Mouse (Mus musculus): ENCODE data around the gene Ogdh. TPM values are rescaled to one million over a fixed set of nuclear protein-coding genes. Genes with fewer than 3 reads are reported as not detected.

The Ogdh gene
- polyA plus RNA-seq, 1 experiment from 2014 or later: 83.9 TPM

GRCm38 (mm10) chr11:6332606-6333005 lies 41.2 kb downstream of the Ogdh start:
- ATAC-seq (ENCODE audit: low read depth) (no peak), DNase-seq (no peak)
- no peaks in the 10 kb centered on the region for H3K27me3 ChIP-seq
- peaks cover 74% of the 10 kb centered on the region for H3K36me3 ChIP-seq
- H3K4me1 ChIP-seq (replicated peaks): no peaks in the 10 kb centered on the region; the same call in 1 of the 2 replicates
- no peak overlapping the region for H3K4me3 ChIP-seq (replicated peaks)
- no peak overlapping the region for H3K4me2 ChIP-seq
- H3K9me3 ChIP-seq (replicated peaks): no peaks in the 10 kb centered on the region
- 33% methylated on average over 3 of the region's 3 CpGs for WGBS (ENCODE audit: insufficient replicate concordance)
- no peak overlapping the region for H3K27ac ChIP-seq
- H3K9ac ChIP-seq: no peak overlapping the region

GRCm38 (mm10) chr11:6333403-6333802 lies 42.0 kb downstream of the Ogdh start:
- DNase-seq (no peak), ATAC-seq (ENCODE audit: low read depth) (no peak)
- H3K9me3 ChIP-seq (replicated peaks): no peaks in the 10 kb centered on the region
- no peak overlapping the region for H3K9ac ChIP-seq
- no peak overlapping the region for H3K4me3 ChIP-seq (replicated peaks)
- 84% methylated on average over 7 of the region's 7 CpGs for WGBS (ENCODE audit: insufficient replicate concordance)
- H3K27me3 ChIP-seq: no peaks in the 10 kb centered on the region
- H3K4me2 ChIP-seq: no peak overlapping the region
- H3K36me3 ChIP-seq: peaks cover 80% of the 10 kb centered on the region
- H3K27ac ChIP-seq: no peak overlapping the region
- no peaks in the 10 kb centered on the region; the same call in 1 of the 2 replicates for H3K4me1 ChIP-seq (replicated peaks)

- no peak for ATAC-seq (ENCODE audit: low read depth)
- WGBS (ENCODE audit: insufficient replicate concordance): 89% methylated on average over 7 of the region's 7 CpGs
- Histone ChIP-seq H3K9ac (no peak overlapping the region), H3K27me3 (no peaks in the 10 kb centered on the region), H3K4me1 (replicated peaks) (no peaks in the 10 kb centered on the region; the same call in 1 of the 2 replicates), H3K4me3 (replicated peaks) (no peak overlapping the region), H3K4me2 (no peak overlapping the region), H3K36me3 (peaks cover 87% of the 10 kb centered on the region), H3K27ac (no peak overlapping the region; the same call in 1 of the 2 replicates), H3K9me3 (replicated peaks) (no peaks in the 10 kb centered on the region)
- no peak for DNase-seq
Observed at GRCm38 (mm10) chr11:6335321-6335720, 43.9 kb downstream of the Ogdh start.

GRCm38 (mm10) chr11:6336689-6337088 lies 45.3 kb downstream of the Ogdh start:
- no peak overlapping the region for H3K9ac ChIP-seq
- no peak overlapping the region for H3K4me3 ChIP-seq (replicated peaks)
- no peak overlapping the region for H3K4me2 ChIP-seq
- H3K27me3 ChIP-seq: no peaks in the 10 kb centered on the region
- no peak overlapping the region for H3K27ac ChIP-seq
- ATAC-seq (ENCODE audit: low read depth) (no peak), DNase-seq (no peak)
- 87% methylated on average over 4 of the region's 4 CpGs for WGBS (ENCODE audit: insufficient replicate concordance)
- no peaks in the 10 kb centered on the region for H3K9me3 ChIP-seq (replicated peaks)
- no peaks in the 10 kb centered on the region; the same call in 1 of the 2 replicates for H3K4me1 ChIP-seq (replicated peaks)
- H3K36me3 ChIP-seq: peaks cover 90% of the 10 kb centered on the region

GRCm38 (mm10) chr11:6345956-6346355 lies 54.5 kb downstream of the Ogdh start:
- ATAC-seq (ENCODE audit: low read depth) (no peak), DNase-seq (no peak)
- H3K36me3 ChIP-seq: peaks cover 96% of the 10 kb centered on the region
- no peaks in the 10 kb centered on the region for H3K27me3 ChIP-seq
- no peak overlapping the region for H3K4me3 ChIP-seq (replicated peaks)
- H3K9me3 ChIP-seq (replicated peaks): no peaks in the 10 kb centered on the region
- WGBS (ENCODE audit: insufficient replicate concordance): 87% methylated on average over 4 of the region's 4 CpGs
- no peaks in the 10 kb centered on the region for H3K4me1 ChIP-seq (replicated peaks)
- H3K27ac ChIP-seq: no peak overlapping the region
- H3K9ac ChIP-seq: no peak overlapping the region
- no peak overlapping the region for H3K4me2 ChIP-seq

- peaks cover 93% of the 10 kb centered on the region for H3K36me3 ChIP-seq
- no peak overlapping the region for H3K9ac ChIP-seq
- no peak overlapping the region for H3K4me2 ChIP-seq
- H3K9me3 ChIP-seq (replicated peaks): no peaks in the 10 kb centered on the region
- no peaks in the 10 kb centered on the region for H3K4me1 ChIP-seq (replicated peaks)
- 87% methylated on average over 7 of the region's 7 CpGs for WGBS (ENCODE audit: insufficient replicate concordance)
- H3K4me3 ChIP-seq (replicated peaks): no peak overlapping the region
- ATAC-seq (ENCODE audit: low read depth): no peak
- DNase-seq: no peak
- no peak overlapping the region for H3K27ac ChIP-seq
- H3K27me3 ChIP-seq: no peaks in the 10 kb centered on the region
Observed at GRCm38 (mm10) chr11:6346966-6347365, 55.5 kb downstream of the Ogdh start.

- no peak overlapping the region for H3K27ac ChIP-seq
- ATAC-seq (ENCODE audit: low read depth): no peak
- peaks cover 96% of the 10 kb centered on the region for H3K36me3 ChIP-seq
- H3K4me1 ChIP-seq (replicated peaks): no peaks in the 10 kb centered on the region
- H3K4me2 ChIP-seq: no peak overlapping the region
- no peak for DNase-seq
- no peak overlapping the region for H3K4me3 ChIP-seq (replicated peaks)
- WGBS (ENCODE audit: insufficient replicate concordance): 89% methylated on average over 11 of the region's 11 CpGs
- no peaks in the 10 kb centered on the region for H3K9me3 ChIP-seq (replicated peaks)
- no peak overlapping the region for H3K9ac ChIP-seq
- no peaks in the 10 kb centered on the region for H3K27me3 ChIP-seq
Observed at GRCm38 (mm10) chr11:6348681-6349200, 57.3 kb downstream of the Ogdh start.

- Histone ChIP-seq H3K36me3 (peaks cover 96% of the 10 kb centered on the region), H3K27ac (no peak overlapping the region), H3K27me3 (no peaks in the 10 kb centered on the region), H3K4me2 (no peak overlapping the region), H3K4me1 (replicated peaks) (no peaks in the 10 kb centered on the region), H3K9ac (no peak overlapping the region), H3K4me3 (replicated peaks) (no peak overlapping the region), H3K9me3 (replicated peaks) (no peaks in the 10 kb centered on the region)
- 88% methylated on average over 5 of the region's 5 CpGs for WGBS (ENCODE audit: insufficient replicate concordance)
- DNase-seq: no peak
- no peak for ATAC-seq (ENCODE audit: low read depth)
Observed at GRCm38 (mm10) chr11:6349586-6349985, 58.2 kb downstream of the Ogdh start.

GRCm38 (mm10) chr11:6355106-6355505 lies 63.7 kb downstream of the Ogdh start:
- Histone ChIP-seq H3K9ac (no peak overlapping the region), H3K4me1 (replicated peaks) (0 out of 2 replicates have a peak, but pooled peaks cover 3% of the 10 kb centered on the region), H3K27me3 (no peaks in the 10 kb centered on the region), H3K36me3 (peaks cover 72% of the 10 kb centered on the region), H3K4me2 (no peak overlapping the region), H3K4me3 (replicated peaks) (no peak overlapping the region), H3K27ac (no peak overlapping the region), H3K9me3 (replicated peaks) (no peaks in the 10 kb centered on the region)
- ATAC-seq (ENCODE audit: low read depth) (peak; percentile 11; the same call in 1 of the 2 replicates), DNase-seq (no peak)
- WGBS (ENCODE audit: insufficient replicate concordance): 92% methylated on average over 4 of the region's 4 CpGs

GRCm38 (mm10) chr11:6364581-6365275 lies 73.3 kb downstream of the Ogdh start:
- peaks cover 15% of the 10 kb centered on the region for H3K4me1 ChIP-seq (replicated peaks)
- no peak overlapping the region for H3K4me2 ChIP-seq
- H3K27ac ChIP-seq: no peak overlapping the region
- 84% methylated on average over 9 of the region's 9 CpGs for WGBS (ENCODE audit: insufficient replicate concordance)
- DNase-seq (no peak), ATAC-seq (ENCODE audit: low read depth) (no peak)
- H3K27me3 ChIP-seq: no peaks in the 10 kb centered on the region
- H3K36me3 ChIP-seq: no peaks in the 10 kb centered on the region
- H3K4me3 ChIP-seq (replicated peaks): no peak overlapping the region
- H3K9ac ChIP-seq: no peak overlapping the region
- H3K9me3 ChIP-seq (replicated peaks): no peaks in the 10 kb centered on the region

GRCm38 (mm10) chr11:6365885-6366284 lies 74.5 kb downstream of the Ogdh start:
- Histone ChIP-seq H3K27ac (peak overlapping the region; percentile 43; the same call in 1 of the 2 replicates), H3K4me2 (peak overlapping the region; percentile 42)

GRCm38 (mm10) chr11:6366434-6366833 lies 75.0 kb downstream of the Ogdh start:
- Histone ChIP-seq H3K9ac (no peak overlapping the region), H3K27me3 (no peaks in the 10 kb centered on the region), H3K36me3 (no peaks in the 10 kb centered on the region), H3K27ac (no peak overlapping the region), H3K4me1 (replicated peaks) (peaks cover 15% of the 10 kb centered on the region), H3K4me2 (no peak overlapping the region), H3K4me3 (replicated peaks) (no peak overlapping the region), H3K9me3 (replicated peaks) (no peaks in the 10 kb centered on the region)
- whole genome bisulfite sequencing (ENCODE audit: insufficient replicate concordance): 74% methylated on average over 6 of the region's 6 CpGs
- no peak for ATAC-seq (ENCODE audit: low read depth)
- no peak for DNase-seq

More at GRCm38 (mm10) chr11:6365885-6366284, 74.5 kb downstream of the Ogdh start:
- no peaks in the 10 kb centered on the region for H3K36me3 ChIP-seq
- ATAC-seq (ENCODE audit: low read depth): peak; percentile 96
- H3K4me3 ChIP-seq (replicated peaks): no peak overlapping the region
- 6% methylated on average over 11 of the region's 11 CpGs for WGBS (ENCODE audit: insufficient replicate concordance)
- no peaks in the 10 kb centered on the region for H3K9me3 ChIP-seq (replicated peaks)
- no peaks in the 10 kb centered on the region for H3K27me3 ChIP-seq
- H3K4me1 ChIP-seq (replicated peaks): peaks cover 15% of the 10 kb centered on the region
- H3K9ac ChIP-seq: no peak overlapping the region
- peak; percentile 66 for DNase-seq
